Mouse (Mus musculus) ES-E14 (cell line): ENCODE data around the gene Ivd. TPM values are rescaled to one million over a fixed set of nuclear protein-coding genes. Genes with fewer than 3 reads are reported as not detected.
A peak's percentile ranks its signal among the peaks of the same experiment; 100 is the strongest.

Experiments used
- DNase-seq: peaks from one replicate; pipeline ENCODE4 v3.0.0-alpha.2; 2013; ENCODE audit warnings: low read depth, low spot score
- H3K27ac ChIP-seq: 2 replicates; pipeline ENCODE4 v1.5.1; 2012; ENCODE audit warnings: low read depth, mild to moderate bottlenecking, low read length, moderate library complexity, mixed read lengths; ENCODE audit not compliant: poor library complexity, insufficient read depth, severe bottlenecking
- H3K36me3 ChIP-seq: 2 replicates; pipeline ENCODE4 v1.6.1; 2012; ENCODE audit warnings: mild to moderate bottlenecking, low read length, moderate library complexity, mixed read lengths; ENCODE audit not compliant: control insufficient read depth, poor library complexity, insufficient read depth, severe bottlenecking
- H3K4me1 ChIP-seq, 2 experiments: fragments of 150-350 bp in 1 of 2; sonication (generic) in 1 of 2; 2 replicates each; pipeline ENCODE4 v1.6.1; 2012; ENCODE audit warnings: low read length in 2 of 2, mild to moderate bottlenecking in 1 of 2, mixed read lengths in 1 of 2; ENCODE audit not compliant: control insufficient read depth in 2 of 2, insufficient read depth in 2 of 2, poor library complexity in 1 of 2
- H3K4me3 ChIP-seq, 2 experiments: fragments of 150-350 bp in 1 of 2; sonication (generic) in 1 of 2; 2 replicates each; pipeline ENCODE4 v1.5.1; 2012; ENCODE audit warnings: low read length in 2 of 2, low read depth in 1 of 2, mild to moderate bottlenecking in 1 of 2, mixed read lengths in 1 of 2; ENCODE audit not compliant: insufficient read depth in 1 of 2, poor library complexity in 1 of 2, severe bottlenecking in 1 of 2
- H3K9ac ChIP-seq: 2 replicates; pipeline ENCODE4 v1.6.1; 2012; ENCODE audit warnings: low read depth, mild to moderate bottlenecking, low read length, mixed read lengths; ENCODE audit not compliant: poor library complexity, insufficient read depth, severe bottlenecking
- H3K9me3 ChIP-seq: fragments of 150-350 bp; sonication (generic); 2 replicates; pipeline ENCODE4 v1.6.1; 2012; ENCODE audit warnings: low read depth, mild to moderate bottlenecking, low read length; ENCODE audit not compliant: control insufficient read depth, insufficient read depth
- CHD2 ChIP-seq: IDR thresholded peaks from 2 replicates; pipeline ENCODE4 v1.6.1; 2014; ENCODE audit warnings: mild to moderate bottlenecking, low read depth, low read length, inconsistent platforms
- HCFC1 ChIP-seq: IDR thresholded peaks from 2 replicates; pipeline ENCODE4 v1.6.1; 2012; ENCODE audit warnings: low read length, inconsistent platforms, borderline replicate concordance; ENCODE audit not compliant: insufficient read depth
- MAFK ChIP-seq: IDR thresholded peaks from 2 replicates; pipeline ENCODE4 v1.6.1; 2014; ENCODE audit warnings: mild to moderate bottlenecking, low read depth, low read length, inconsistent platforms; ENCODE audit not compliant: insufficient read depth
- ZC3H11A ChIP-seq: IDR thresholded peaks from 2 replicates; pipeline ENCODE4 v1.6.1; 2012; ENCODE audit warnings: low read depth, mild to moderate bottlenecking, inconsistent platforms, low read length, borderline replicate concordance
- ZNF384 ChIP-seq: IDR thresholded peaks from 2 replicates; pipeline ENCODE4 v1.6.1; 2012; ENCODE audit warnings: low read depth, low read length, inconsistent platforms
- in situ Hi-C, 2 experiments: fragments of 600-800 bp; cut with MboI; formaldehyde crosslinking; loops; one replicate each; pipeline ENCODE4 v1.15.1; 2025; ENCODE audit warnings: low sequenced_read_pairs in 2 of 2, inconsistent platforms in 1 of 2; ENCODE audit not compliant: unreplicated experiment in 2 of 2
- total RNA-seq: library from RNA; depleted of rRNA; stranded (reverse); fragments of 300-350 nt; gene quantifications from 2 replicates; pipeline ENCODE4 v1.2.3, GENCODE M21; 2012

The Ivd gene
- total RNA-seq, 1 experiment: 19.6 TPM

DNA sequence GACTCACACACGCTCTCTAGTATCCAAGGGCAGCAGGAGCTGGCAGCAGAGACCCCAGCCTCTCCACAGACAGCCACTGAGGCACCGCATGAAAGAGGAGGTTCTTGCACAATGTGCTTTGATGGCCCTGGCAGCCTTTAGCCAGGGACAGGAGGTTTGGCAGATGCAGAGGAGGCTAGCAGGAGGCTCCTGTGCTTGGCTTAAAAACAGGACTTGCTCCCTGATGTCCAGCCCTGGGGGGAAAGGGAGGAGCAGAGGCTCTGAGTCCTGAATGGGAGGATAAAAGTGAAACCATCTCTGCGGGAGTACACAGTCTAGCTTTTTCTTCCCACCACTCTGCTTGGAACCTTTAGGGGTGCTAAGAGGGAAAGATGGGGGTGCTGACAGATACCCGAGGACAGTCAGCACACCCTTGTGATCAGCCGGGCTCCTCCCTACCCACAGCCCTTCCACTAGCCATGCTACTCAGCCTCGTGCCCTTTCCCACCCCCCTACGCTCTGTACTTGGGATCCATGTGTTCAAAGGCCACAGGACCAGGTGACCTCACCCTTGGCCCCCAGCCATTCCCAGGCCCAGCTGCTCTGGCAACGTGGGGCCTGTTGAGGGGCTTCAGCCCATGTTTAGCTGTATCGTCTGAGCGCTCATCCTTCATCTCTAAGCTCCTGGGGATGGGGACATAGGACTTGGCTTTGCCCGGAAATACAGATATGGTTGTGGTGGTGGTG lies 52.0 kb downstream of the Ivd start:
- Histone ChIP-seq H3K4me1 (peaks cover 0 to 9% of the 10 kb centered on the region in 2 experiments; a peak in 1 of 4 replicates), H3K9me3 (no peaks in the 10 kb centered on the region), H3K27ac (no peak overlapping the region), H3K36me3 (peaks cover 6% of the 10 kb centered on the region; the same call in 1 of the 2 replicates), H3K9ac (no peak overlapping the region), H3K4me3 (no peak overlapping the region)
- DNase-seq: no peak
- TF ChIP-seq ZC3H11A: no peak
- TF ChIP-seq CHD2: no peak
- TF ChIP-seq MAFK: no peak
- in situ Hi-C loops: no loop called here

- DNase-seq: no peak
- TF ChIP-seq MAFK: no peak
- TF ChIP-seq CHD2: no peak
- TF ChIP-seq ZNF384: no peak
- no peak for TF ChIP-seq ZC3H11A
- TF ChIP-seq HCFC1: no peak
- Histone ChIP-seq H3K36me3 (peaks cover 8% of the 10 kb centered on the region; the same call in 1 of the 2 replicates), H3K4me3 (no peak overlapping the region), H3K9me3 (no peaks in the 10 kb centered on the region), H3K4me1 (peaks cover 0 to 10% of the 10 kb centered on the region in 2 experiments; a peak in 1 of 4 replicates), H3K27ac (no peak overlapping the region), H3K9ac (no peak overlapping the region)
- in situ Hi-C loops: no loop called here
These were observed 52.9 kb downstream of the Ivd start for GRCm38 (mm10) chr2:118914685-118915084.

- in situ Hi-C loops: no loop called here
- H3K4me1 ChIP-seq: peaks cover 0 to 4% of the 10 kb centered on the region in 2 experiments; a peak in 1 of 4 replicates
- H3K36me3 ChIP-seq: peaks cover 19% of the 10 kb centered on the region; the same call in 1 of the 2 replicates
- no peak overlapping the region for H3K27ac ChIP-seq
- peak overlapping the region in 1 of 2 experiments; percentile 21; a peak in 1 of 4 replicates for H3K4me3 ChIP-seq
- TF ChIP-seq HCFC1 (no peak), MAFK (no peak), CHD2 (no peak), ZC3H11A (no peak), ZNF384 (no peak)
- H3K9ac ChIP-seq: no peak overlapping the region
- no peaks in the 10 kb centered on the region for H3K9me3 ChIP-seq
- DNase-seq: no peak
These were observed 54.7 kb downstream of the Ivd start for GRCm38 (mm10) chr2:118916436-118916835.

- TF ChIP-seq HCFC1 (no peak), CHD2 (no peak)
- in situ Hi-C loops: no loop called here
- Histone ChIP-seq H3K4me3 (no peak overlapping the region), H3K4me1 (peaks cover 0 to 2% of the 10 kb centered on the region in 2 experiments; a peak in 1 of 4 replicates), H3K27ac (no peak overlapping the region), H3K36me3 (peaks cover 26% of the 10 kb centered on the region; the same call in 1 of the 2 replicates), H3K9me3 (no peaks in the 10 kb centered on the region), H3K9ac (no peak overlapping the region)
- no peak for DNase-seq
These were observed 56.8 kb downstream of the Ivd start for GRCm38 (mm10) chr2:118918543-118918942.

DNA sequence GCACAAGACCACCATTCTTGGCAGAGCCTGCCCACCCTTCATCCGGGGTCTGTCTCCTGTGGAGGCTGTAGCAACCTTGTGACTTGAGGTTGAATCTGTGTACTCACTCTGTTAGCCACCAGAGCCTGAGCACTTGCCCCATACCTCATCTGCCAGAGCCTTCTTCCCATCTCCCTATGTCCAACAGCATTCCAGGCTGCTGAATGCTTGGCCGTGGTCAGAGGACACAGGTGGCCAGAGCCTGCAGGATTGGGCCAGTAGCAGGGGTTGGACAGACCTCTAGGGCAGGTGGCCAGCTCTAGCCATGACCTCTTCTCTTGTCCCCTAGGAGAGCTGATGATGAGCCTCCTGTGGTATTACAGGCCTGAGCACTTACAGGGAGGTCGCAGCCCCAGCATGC lies 58.7 kb downstream of the Ivd start:
- H3K9me3 ChIP-seq: no peaks in the 10 kb centered on the region
- DNase-seq: no peak
- peaks cover 27% of the 10 kb centered on the region; the same call in 1 of the 2 replicates for H3K36me3 ChIP-seq
- H3K4me1 ChIP-seq: peaks cover 0 to 2% of the 10 kb centered on the region in 2 experiments; a peak in 1 of 4 replicates
- H3K4me3 ChIP-seq: no peak overlapping the region
- H3K27ac ChIP-seq: no peak overlapping the region
- no peak overlapping the region for H3K9ac ChIP-seq
- in situ Hi-C loops: no loop called here
- TF ChIP-seq CHD2 (no peak), ZNF384 (no peak), HCFC1 (no peak), ZC3H11A (no peak), MAFK (no peak)
